Mouse (Mus musculus) adrenal gland, postnatal 14 days (tissue): ENCODE measurements around the gene Fam129c. TPM values are rescaled to one million over a fixed set of nuclear protein-coding genes. Genes with fewer than 3 reads are reported as not detected.

Source experiments
- DNase-seq: peaks from one replicate; pipeline ENCODE4 v3.0.0; 2021; ENCODE audit warnings: mixed read lengths
- long read RNA-seq, 2 experiments: library from polyadenylated mRNA; stranded (forward); transcript quantifications; one replicate each; pipeline ENCODE4 v2.0.0; 2021
- total RNA-seq: library from RNA; stranded (reverse); gene quantifications from 2 replicates; pipeline ENCODE4 v1.2.3, GENCODE M21; 2021

Gene Fam129c
- total RNA-seq, result 2.6 and 6.2 TPM in 2 replicates
- long read RNA-seq, experiment 1, partial matches to known transcripts, result 0 of 1 reads
- long read RNA-seq, experiment 1, other reads (novel, unspliced or antisense), result 1 of 1 reads
- long read RNA-seq, experiment 2, partial matches to known transcripts, result 0 of 5 reads
- long read RNA-seq, experiment 2, other reads (novel, unspliced or antisense), result 5 of 5 reads

DNA sequence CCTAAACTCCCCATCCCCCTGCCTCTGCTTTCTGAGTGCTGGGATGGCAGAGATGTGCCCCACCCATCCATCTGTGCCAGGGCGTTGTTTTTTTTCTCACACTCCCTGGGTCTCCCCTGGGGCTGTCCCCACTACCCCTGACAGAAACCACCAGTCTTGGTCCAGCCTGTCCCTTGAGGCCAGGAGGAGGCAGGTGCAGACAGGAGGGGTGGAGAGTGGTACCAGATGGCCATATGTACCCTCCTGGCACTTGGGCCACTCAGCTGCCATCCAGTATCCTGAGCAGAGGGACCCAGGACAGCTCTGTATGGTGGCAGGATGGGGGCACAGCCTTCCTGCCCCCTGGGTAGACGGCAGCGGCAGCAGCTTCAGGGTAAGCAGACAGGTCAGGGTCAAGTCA, at the start of gene Fam129c:
TSS of gene Fam129c (plus strand) at position 198 of the 400 bp plus-strand sequence.
- no peak for DNase-seq

DNA sequence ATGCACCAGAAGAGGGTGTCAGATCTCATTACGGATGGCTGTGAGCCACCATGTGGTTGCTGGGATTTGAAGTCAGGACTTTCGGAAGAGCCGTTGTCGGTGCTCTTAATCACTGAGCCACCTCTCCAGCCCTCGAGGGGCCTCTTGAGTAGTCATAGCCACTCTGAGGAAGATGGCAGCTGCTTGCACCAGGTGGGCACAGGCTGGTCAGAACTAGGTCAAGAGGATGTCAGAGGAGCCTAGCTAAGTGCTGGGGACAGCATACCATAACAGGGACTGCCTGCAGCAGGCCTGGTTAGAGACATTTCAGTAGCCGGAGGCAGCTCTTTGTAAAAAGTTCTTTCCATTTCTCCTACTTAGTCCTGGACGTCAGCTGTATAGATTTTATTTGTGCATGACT, 46.7 kb upstream of the Fam129c start:
- DNase-seq, result no peak

DNA sequence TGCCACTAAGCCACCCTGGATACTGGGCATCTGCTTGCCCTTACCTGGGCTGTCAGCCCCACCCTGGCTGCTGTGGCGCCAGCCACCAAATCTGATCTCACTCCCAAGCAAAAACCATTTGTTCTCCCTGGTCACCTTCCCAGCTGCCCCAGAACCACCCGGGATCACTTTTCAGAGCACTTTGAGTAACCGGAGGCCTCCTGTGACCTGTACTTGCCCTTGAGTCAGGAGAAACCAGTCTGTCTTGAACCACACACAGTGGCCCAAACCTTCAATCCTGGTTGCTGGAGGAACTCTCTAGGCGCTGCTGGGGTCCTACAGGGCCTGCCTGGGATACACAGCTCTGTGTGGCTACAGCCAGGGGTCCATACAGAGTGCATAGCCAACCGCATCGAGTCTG, 44.7 kb upstream of the Fam129c start:
- DNase-seq, result no peak

DNA sequence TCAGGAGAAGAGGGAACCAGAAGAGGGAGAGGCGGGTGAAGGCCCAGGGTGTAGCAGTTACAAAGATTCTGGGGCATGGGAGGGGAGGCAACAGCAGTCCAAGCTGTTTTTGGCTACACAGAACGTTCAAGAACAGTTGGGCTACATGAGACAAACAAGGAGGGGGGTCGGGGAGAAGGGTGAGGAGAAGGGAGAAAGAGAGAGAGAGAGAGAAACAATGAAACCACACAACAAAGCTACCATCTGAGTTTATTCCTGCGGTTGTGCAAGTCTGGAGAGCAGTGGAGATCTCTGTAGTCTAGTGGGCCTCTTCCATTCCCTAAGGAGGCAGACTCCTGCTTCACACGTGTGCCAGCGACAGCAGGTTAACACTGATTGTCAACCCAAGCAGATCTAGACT, 43.4 kb upstream of the Fam129c start:
- no peak for DNase-seq

DNA sequence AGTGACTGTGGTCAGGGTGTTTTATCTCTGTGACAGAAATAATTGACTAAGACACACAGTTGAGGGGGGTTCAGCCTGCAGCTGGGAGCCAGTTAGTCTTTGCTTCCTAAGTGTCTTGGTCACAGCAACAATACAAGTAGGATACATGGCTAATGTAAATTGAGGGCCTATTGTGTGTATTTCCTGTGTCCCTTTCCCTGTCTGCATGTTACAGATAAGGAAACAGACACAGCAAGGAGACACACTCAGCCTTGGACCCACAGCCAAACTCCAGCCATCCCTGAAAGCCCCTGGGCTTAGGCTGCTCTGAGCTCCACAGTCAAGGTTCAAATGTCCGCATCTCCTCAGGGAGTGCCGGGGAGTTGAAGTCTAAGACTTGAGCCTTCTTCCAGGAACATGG, 42.8 kb upstream of the Fam129c start:
- no peak for DNase-seq

DNA sequence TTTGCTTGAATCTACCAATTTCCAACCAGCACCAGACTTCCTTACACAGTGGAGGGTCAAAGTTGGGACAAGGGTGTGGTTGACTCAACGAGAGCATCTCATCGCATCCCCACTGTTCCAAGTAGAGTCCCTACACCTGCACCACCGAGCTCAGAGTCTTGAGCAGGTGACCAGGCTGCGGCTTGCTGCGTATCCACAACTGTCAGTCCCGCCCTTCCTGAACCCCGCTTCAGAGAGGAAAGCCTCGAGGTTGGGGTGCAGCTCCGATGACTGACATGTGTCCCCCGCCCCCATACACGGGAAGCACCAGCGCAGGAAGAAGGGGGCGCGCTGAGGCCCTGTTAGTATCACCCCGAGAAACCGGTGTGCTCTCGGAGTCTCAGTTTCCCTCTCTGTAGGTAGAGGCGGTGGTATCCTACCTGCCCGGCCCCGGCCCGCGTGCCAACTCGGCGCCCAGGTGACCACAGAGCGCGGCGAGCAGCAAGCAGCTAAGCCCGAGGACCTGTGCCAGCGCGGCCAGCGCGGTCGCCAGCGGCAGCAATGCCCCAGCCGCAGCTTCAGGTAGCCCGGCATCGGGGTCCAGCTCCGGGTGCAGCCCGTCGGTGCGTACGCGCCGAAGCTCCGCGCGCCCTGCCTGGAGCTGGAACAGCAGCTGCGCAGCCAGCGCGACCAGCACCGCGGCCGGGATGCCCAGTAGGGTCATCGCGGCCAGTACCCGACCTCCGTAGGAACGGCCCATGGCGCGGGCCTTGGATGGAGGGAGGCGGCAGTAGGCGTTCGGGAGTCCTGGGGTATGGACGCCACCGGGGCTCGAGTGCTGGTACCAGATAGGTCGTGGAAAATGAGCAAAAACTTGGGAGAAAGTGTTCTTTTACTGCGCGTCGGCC, 39.1 kb upstream of the Fam129c start, which contains the start of gene Tmem221:
TSS of gene Tmem221 (minus strand) at position 801 of the 887 bp plus-strand sequence.
- DNase-seq, result peak; percentile 42

DNA sequence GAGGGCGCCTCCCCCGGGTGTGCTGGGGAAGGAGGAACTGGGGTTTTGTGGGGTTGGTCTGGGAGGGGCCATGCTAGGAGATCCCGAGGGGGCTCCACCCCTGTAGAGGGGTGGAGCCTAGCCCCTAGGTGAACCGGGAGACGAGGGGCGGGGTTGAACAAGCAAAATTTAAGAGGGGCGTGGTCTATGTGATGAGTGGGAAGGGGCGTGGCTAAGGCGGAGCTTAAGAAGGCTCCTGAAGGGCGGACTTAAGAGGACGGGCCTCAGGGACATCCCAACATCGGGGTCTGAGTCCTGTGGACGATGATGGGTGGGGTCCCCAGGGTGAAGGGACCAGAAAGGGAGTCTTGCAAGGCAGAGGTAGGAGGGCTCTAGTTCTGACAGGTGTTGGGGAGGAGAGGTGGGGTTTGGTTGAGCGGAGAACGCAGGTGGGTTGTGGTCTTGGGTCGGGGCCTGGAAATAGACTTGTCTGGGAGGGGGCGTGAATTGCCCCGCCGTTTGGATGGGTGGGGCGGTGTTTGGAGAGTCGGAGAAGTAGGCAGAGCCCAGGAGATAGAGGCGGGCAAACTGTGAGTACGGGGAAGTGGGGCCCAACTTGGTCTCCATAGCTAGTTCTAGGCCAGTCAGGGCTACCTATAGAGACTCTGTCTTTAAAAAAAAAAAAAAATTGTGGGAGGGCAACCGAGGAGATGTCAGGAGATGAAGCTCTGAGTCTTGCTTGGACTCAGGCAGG, 38.3 kb upstream of the Fam129c start:
- DNase-seq, result peak; percentile 90

DNA sequence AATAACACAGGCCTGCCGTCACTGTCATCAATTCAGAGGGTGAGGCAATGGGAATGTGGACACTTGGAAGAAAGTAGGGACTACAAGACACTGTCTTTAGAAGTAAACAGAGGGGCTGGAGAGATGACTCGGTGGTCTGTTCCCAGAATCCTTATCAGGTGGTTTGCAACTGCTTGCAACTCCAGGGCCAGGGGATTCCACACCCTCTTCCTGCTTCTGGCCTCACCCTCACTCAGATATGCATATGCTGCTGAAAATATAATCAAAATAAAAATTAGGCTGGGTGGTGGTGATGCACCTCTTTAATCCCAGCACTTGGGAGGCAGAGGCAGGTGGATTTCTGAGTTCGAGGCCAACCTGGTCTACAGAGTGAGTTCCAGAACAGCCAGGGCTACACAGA, 37.4 kb upstream of the Fam129c start:
- no peak for DNase-seq

DNA sequence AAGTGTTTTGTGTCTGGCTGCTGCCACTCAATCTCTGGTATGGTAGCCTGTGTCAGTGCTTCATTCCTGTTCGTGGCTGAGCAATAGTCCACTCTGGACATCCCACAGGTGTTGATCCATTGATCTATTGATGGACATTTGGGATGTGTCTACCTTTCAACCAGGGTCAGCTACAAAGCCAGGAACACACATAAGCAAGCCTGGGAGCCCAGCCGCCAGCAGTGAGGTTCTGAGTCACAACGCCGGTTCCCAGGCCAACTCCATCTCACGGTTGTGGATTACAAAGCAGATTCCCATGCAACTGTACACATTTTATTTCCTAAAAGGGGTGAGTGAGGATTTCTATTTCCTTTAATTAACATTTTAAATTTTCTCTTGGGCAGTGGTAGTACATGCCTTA, 36.7 kb upstream of the Fam129c start:
- peak; percentile 47 for DNase-seq

DNA sequence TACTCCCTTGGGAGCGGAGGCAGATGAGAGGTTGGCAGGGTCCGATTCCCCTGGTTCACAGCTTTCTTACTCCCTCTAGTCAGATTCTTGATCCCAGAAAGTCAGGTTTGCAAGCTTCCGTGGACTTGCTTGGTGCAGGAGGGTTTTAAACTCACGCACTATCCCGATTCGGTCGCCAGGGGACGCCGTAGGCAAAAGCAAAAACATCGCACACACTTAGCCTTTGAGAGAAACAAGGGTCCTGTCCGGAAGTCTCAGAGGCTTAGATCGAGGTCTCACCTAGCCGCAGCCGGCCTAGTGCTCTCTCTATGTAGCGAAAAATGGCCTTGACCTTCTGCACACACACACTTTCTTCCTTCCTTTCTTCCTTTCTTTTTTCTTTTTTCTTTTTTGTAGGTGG, 36.0 kb upstream of the Fam129c start:
- peak; percentile 70 for DNase-seq

DNA sequence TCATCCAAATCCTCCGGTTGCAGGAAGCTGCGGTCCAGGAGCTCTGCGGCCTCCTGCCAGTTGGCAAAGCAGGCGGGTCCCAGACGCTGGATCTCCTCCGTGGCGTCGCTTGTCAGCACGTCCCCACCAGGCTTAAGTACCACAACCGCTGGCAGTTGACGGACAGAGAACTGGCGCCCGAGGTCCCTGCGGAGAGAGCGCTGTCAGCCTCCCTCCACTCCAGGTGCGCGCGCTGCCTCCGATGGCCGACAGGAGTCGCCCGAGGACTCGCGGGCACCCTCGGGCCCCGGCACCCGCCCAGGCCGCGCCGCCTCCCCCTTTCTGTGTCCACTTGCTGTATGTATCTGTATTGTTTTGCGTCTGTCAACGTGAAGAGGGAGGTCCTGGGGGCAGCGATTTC, 34.7 kb upstream of the Fam129c start:
- DNase-seq, result peak; percentile 92

DNA sequence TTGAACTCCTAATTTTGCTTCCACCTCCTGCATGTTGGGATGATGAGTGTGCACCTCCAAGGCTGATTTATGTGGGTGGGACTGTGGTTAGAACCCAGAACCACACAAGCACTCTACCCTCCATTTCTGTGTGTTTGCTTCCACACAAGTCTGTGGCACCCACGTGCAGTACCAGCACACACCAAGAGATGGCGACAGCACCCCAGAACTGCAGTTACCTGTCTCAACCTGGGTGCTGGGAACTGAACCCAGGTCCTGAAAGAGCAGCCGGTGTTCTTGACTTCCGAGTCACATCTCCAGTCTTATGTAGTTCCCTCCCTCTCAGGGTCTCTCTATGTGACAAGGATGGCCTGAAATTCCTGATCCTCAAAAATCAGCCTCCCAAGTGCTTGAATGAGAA, 33.5 kb upstream of the Fam129c start:
- no peak for DNase-seq

DNA sequence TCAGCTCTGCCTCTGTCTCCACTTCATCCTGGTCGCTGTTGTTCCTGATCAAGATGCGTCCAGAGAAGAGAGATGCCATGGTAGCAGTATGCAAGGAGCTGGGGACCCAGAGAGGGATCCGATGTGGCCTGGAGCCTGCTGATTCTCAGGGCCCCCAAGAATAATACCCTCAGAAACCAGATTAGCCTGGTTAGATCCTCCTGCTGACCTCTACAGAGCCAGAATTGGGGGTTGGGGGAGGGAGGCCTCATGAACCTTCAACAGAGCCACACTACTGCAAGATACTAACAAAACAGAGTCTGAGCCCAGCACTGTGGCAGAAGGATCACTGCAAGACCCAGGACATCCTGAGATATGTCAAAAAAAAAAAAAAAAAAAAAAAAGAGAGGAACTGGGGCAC, 30.9 kb upstream of the Fam129c start, which contains the start of gene Nxnl1:
TSS of gene Nxnl1 (minus strand) at position 101 of the 400 bp plus-strand sequence.
- no peak for DNase-seq

DNA sequence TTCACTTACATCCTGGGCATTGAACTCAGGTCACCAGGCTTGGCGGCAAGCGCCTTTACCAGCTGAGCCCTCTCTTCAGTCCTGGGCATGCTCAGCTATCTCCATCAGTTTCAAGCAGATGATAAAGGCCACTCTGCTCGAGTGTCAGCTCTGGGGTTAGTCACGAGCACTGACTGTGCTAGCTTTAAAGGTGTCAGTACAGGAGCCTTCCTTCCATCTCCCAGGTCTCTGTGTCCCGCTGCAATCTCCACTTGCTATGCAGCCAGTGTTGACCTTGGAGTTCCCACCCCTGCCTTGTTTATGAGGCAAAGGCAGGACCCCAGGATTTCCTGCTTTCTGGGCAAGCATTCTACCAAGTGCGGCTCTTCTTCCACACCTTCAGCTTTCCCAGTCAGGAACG, 29.9 kb upstream of the Fam129c start:
- no peak for DNase-seq

DNA sequence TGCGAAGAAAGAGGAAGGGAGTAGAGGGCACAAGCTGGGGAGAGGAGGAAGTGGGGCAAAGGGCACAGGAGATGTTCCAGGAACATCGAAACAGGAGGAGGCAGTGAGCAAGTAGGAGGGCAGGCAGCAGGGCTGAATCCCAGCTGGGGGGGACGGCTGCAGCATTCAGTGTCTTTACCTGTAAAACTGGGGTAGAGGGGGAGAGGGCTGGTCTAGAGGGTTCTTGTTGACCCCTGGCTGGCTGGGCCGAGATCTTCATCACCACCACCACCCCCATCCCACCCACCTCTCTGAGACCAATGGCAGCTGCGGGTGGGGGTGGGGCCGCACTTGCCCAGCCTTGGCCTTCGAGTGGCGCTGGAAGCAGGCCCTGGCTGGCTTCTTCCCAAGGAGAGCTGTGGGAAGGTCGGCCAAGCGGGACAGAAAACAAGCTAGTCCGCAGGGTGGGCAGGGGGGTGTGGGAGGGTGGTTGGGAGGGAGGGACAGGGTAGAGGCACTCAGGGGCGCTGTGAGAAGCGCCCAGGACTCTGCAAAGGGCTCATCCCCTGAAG, 29.0 kb upstream of the Fam129c start, which contains the start of gene Slc27a1:
TSS of gene Slc27a1 (plus strand) at position 496 of the 551 bp plus-strand sequence.
- peak; percentile 93 for DNase-seq

DNA sequence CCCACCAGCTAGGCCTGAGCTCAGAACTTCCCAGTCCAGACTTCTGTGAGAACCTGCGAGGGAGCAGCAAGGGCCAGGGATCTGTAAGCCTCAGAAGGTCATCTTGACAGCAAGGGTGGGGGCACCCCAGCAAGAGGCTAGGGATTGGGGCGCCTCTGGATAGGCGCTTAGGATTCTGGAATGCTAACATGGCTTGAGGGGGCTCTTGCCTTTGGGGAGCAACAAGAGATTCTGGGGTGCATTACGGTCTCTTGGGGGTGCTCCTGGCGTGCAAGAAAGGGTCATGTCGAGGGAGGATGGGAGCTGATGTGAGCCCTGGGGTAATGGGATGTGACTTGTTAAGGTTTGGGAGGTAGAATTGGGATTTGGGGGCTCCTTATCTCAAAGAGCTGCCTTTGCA, 28.5 kb upstream of the Fam129c start:
- DNase-seq, result no peak

DNA sequence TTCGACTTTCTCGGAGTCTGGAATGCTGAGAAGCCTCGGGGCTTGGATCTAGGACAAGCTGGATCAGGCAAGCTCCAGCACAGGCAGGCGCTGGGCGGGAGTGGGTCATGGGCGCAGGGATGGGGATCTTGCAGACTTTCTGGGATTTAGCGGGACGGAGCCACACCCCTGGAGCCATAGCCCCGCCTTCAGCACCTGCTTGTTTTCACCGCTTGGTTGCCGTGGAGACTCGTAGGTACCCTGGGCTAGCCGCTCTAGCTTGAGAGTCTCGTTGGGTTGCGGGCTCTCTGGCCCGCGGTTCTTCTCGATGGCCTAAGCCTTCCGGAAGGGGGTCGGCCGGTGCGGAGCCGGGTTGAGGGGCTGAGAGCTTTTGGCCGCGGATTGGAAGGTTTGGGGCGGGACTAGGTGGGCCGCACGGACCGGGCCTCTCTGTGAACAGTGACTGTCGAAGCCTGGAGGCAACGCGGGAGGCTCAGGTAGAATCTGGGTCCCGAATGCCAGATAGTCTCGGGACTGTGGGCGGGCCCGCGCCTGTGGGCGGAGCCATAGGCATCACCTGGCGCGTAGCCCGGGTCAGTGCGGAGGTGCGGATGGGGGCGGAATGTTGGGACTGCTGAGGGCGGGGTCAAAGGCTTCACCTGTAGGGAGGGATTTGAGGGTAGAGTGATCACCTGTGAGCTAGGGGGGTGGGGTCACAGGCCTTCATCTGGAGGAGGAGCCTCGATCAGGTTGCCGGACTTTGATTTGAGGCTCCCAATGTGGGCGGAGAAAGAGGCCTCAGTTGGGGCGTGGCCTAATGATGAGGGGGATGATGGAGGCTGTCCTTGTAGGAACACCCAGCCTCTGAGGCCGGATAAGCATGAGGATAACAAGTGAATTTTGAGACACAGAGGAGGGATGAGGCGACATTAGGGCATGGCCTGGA, 27.8 kb upstream of the Fam129c start:
- peak; percentile 91 for DNase-seq

DNA sequence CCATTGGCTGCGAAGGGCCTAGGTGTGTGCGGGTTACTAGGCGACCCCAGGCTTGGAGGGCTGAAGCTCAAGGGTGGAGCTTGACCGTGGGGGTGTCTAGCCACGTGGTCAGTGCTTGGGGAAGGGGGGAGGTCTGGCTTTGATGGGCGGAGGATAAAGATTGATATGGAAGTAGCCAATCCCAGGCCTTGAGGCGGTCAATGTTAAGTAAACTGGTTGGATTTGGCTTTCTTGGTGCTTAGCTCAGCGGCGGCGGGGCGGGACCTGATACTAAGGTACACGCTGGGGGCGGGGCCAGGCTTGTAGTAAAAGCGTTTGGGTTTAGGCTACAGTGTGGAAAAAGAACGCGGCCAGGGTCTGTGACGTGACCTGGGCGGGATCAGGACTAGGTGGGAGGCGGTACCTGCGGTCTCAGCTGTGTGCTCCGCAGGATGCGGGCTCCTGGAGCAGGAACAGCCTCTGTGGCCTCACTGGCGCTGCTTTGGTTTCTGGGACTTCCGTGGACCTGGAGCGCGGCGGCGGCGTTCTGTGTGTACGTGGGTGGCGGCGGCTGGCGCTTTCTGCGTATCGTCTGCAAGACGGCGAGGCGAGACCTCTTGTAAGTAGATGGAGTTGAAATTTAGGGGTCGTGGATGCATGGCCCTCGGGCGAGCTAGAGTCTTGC, 27.0 kb upstream of the Fam129c start:
- peak; percentile 95 for DNase-seq

DNA sequence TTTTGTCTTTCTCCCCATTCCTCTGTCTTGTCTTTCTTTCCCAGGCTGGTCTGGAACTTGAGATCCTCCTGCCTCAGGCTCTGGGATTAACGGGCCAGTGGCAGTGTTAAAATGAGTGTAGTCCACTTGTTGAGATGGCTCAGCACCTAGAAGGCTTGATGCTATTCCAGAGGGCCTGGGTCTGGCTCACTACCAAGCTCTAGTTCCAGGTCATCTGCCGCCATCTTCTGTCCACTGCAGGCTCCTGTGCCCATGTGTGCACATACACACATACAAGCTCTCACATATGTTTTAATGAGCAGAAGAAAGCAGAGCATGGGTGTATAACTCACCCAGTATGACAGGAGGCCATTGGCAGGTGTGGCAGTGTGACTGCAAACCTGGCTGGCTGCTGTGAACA, 25.4 kb upstream of the Fam129c start:
- DNase-seq, result no peak

DNA sequence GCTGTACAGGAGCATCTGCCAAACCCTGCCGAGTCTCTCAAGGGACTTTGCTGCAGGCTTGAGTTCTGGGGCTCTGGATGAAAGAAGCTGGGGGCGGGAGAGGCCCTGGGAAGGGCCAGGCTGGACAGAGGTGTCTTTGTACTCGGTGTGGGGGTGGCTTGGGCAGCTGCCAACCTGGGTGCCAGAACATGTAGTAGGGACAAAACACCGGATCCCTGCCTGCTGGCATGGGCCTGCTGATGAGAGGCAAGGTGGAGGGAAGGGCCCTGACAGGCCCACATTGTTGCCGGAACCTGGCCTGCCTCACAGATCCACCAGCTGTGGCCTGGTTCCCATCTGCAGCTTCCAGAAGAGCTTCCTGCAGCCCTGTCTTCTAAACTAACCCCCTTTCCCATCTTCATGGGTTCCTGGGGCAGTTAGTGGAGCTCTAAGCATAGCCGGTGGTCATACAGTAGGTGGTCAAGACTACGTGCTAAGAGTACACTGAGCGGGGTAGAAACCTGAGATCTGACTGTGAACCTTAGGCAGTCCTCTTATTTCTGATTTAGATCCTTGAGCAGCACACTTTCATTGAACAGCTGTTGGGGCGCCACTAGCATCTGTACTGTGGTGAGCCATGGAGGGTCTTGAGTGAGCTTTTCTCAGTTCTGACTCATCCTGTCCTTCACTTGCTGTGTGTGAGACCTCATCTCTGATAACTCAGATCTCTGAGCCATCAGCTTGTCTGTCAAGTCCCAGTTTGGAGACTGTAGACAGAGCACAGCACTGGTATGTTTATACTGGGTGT, 24.4 kb upstream of the Fam129c start:
- peak; percentile 84 for DNase-seq
